Mouse (Mus musculus) spleen, adult 2 months (tissue): ENCODE measurements around the gene Dapp1.

Experiments
- CTCF ChIP-seq: fragments of 200-500 bp; IDR thresholded peaks from 2 replicates; pipeline ENCODE4 v1.5.1; 2011; ENCODE audit warnings: mild to moderate bottlenecking, inconsistent platforms; ENCODE audit not compliant: insufficient read depth, insufficient read length, insufficient replicate concordance; ENCODE audit errors: extremely low read depth
- POLR2A ChIP-seq: fragments of 200-500 bp; IDR thresholded peaks from 2 replicates; pipeline ENCODE4 v1.6.1; 2011; ENCODE audit warnings: low read depth, low read length, inconsistent platforms

DNA sequence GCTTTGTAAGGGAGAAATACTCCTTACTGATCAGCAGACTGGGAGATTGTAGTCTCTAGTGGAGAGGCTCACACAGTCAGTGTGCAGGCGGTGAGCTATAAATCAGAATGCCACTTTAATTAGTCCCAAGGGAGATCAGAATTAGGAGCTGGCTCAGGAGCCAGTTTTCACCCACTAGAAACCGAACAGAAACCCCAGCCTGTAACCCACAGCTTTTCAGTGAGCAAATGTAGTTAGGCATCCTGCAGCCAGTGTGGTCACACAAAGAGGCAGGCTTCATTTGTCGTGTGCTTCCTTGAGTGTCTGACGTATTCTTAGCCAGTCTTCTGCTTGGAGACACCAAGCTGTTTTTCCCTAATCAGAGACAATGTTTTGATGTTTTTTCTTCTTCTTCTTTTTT, 85.0 kb downstream of the Dapp1 start:
- TF ChIP-seq POLR2A: no peak
- no peak for TF ChIP-seq CTCF
